Mouse (Mus musculus) gonadal fat pad, adult 2 months (tissue): ENCODE data around the gene Serpine1. TPM values are rescaled to one million over a fixed set of nuclear protein-coding genes. Genes with fewer than 3 reads are reported as not detected.

ENCODE experiments used
- DNase-seq: peaks from one replicate; pipeline ENCODE4 v3.0.0-alpha.2; 2012; ENCODE audit warnings: low read depth
- polyA plus RNA-seq: library from polyadenylated mRNA; depleted of rRNA; stranded (reverse); fragments of >200 nt; gene quantifications from 2 replicates; pipeline ENCODE4 v1.2.3, GENCODE M21; 2012; rRNA removed

Gene Serpine1
- polyA plus RNA-seq, 1 experiment: 9.2 TPM

DNA sequence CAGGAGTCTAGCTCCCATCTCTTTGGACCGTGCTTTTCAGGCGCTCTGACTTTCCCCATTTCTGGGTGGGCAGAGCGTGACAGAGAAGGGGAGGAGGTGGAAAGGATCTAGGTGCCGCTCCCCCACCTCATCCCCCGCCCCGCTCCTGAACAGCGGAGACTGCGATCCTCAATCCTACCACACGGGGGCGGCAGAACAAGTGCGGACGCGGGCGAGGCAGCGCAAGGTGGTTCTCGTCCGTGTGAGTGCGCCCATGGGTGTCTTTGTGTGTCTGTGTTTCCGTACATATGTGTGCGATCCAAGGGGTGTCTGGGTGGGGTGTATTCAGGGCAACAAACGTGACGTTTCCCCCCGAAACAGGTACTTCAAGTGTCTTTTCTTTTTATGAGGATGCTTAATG, 46.9 kb downstream of the Serpine1 start:
- no peak for DNase-seq

DNA sequence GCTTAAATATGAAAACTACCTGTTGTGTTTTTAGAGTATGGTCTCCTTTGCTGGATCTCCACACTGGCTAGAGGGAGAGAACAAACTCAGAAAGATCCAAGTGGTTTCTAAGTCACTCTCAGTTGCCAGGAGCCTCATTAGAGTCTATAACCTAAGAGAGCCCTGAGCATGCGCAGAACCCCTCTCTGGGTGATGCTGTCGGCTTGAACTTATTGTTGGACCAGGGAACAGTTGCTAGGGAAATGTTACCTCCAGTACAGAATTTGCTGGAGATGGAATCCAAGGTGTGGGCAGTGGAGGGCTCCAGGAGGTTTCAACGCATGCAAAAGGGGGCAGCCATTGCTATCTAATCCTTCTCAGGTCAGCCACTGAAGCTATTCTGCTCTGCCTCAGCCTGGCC, 47.8 kb downstream of the Serpine1 start:
- DNase-seq: no peak

DNA sequence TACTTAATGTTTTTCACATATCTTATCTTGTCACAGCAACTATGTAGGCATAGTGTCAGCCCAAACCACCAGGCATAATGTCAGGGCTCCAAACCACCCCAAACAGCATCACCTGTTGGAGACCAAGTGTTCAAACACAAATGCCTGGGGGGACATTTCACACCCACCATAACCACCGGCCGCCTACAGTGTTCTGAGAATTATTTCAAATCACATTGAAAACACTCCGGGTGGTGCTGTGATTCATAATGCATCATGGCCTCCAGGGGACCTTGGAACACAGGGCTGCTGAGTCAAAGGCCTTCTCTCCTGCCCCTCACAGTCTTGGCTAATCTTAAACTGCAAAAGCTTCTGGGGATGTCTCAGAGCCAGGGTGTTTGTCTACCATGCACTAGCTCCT, 56.2 kb downstream of the Serpine1 start:
- DNase-seq: no peak

DNA sequence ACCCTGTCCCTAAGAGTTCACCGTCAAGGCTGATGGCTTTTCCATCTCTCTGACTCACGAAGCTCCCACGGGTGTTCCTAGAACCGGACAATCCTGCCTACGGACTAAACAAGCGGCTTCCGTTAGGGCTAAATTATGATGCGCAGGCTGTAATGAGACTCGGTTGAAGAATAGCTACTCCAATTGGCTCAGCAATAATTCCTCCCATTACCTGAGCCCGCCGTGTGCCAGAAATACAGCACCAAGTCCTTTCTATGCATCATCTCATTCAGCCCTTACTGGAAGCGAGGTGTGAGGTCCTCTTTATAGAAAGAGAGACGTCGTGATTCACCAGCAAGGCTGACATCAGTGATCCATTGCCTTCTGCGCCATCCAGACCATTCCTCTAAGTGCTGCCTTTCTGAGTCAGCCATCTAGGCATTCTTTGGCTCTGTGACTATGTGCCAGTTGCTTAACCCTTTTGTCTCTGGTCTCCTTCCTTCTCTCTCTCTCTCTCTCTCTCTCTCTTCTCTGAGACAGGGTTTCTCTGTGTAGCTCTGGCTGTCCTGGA, 59.6 kb downstream of the Serpine1 start:
- DNase-seq: no peak

Other genes with a start within 250 kb of the Serpine1 start
- gene Col26a1, start 189.1 kb downstream of the Serpine1 start, polyA plus RNA-seq: 1.1 and 1.3 TPM in 2 replicates
- 16.9 and 21.2 TPM in 2 replicates for gene Ift22, start 164.1 kb downstream of the Serpine1 start, polyA plus RNA-seq
- gene Fis1, start 119.0 kb downstream of the Serpine1 start, polyA plus RNA-seq: 163 and 173 TPM in 2 replicates
- gene Cldn15, start 105.7 kb downstream of the Serpine1 start, polyA plus RNA-seq: 24.6 and 37.4 TPM in 2 replicates
- 66.5 and 85.1 TPM in 2 replicates for gene Plod3, start 85.2 kb downstream of the Serpine1 start, polyA plus RNA-seq
- gene Znhit1, start 84.2 kb downstream of the Serpine1 start, polyA plus RNA-seq: 52.4 and 52.9 TPM in 2 replicates
- not detected in 2 replicates for gene Vgf, start 45.9 kb downstream of the Serpine1 start, polyA plus RNA-seq
- 43.7 and 60.2 TPM in 2 replicates for gene Ap1s1, start 26.1 kb downstream of the Serpine1 start, polyA plus RNA-seq
- gene Trim56, start 43.9 kb upstream of the Serpine1 start, polyA plus RNA-seq: 7.2 and 12.7 TPM in 2 replicates
- gene Muc3, start 77.1 kb upstream of the Serpine1 start, polyA plus RNA-seq: 0.23 TPM in 1 of 2 replicates, not detected in the other
- 0.62 and 0.96 TPM in 2 replicates for gene Muc3a, start 140.1 kb upstream of the Serpine1 start, polyA plus RNA-seq
- gene Ache, start 215.3 kb upstream of the Serpine1 start, polyA plus RNA-seq: 1.1 and 1.2 TPM in 2 replicates
- 12.7 and 18.3 TPM in 2 replicates for gene Ufsp1, start 222.4 kb upstream of the Serpine1 start, polyA plus RNA-seq
- 151 and 153 TPM in 2 replicates for gene Srrt, start 235.4 kb upstream of the Serpine1 start, polyA plus RNA-seq
- gene Trip6, start 242.1 kb upstream of the Serpine1 start, polyA plus RNA-seq: 51.2 and 56.0 TPM in 2 replicates